Mouse (Mus musculus) Muller cell, postnatal 12 days (primary cell): ENCODE data around the gene Ntrk1.
"Not testable (repeated sequence)": the region's sequence is repeated elsewhere in the genome, so short reads cannot be mapped to it uniquely, and the experiment has no call there.

Source experiments
- DNase-seq: peaks from one replicate; pipeline ENCODE4 v3.0.0-alpha.2; 2015; ENCODE audit errors: inconsistent ontology term

The Ntrk1 gene

GRCm38 (mm10) chr3:87794922-87795325, at the start of gene Ntrk1:
Gene Ntrk1, minus strand, starts transcription at chr3:87795162.
- DNase-seq, result peak; percentile 45

- DNase-seq, result no peak
Observed at GRCm38 (mm10) chr3:87840858-87841257, 45.9 kb upstream of the Ntrk1 start.

GRCm38 (mm10) chr3:87838622-87839021, 43.7 kb upstream of the Ntrk1 start:
- DNase-seq, result peak; percentile 20

- DNase-seq, result no peak
Observed at GRCm38 (mm10) chr3:87833482-87833881, 38.5 kb upstream of the Ntrk1 start.

GRCm38 (mm10) chr3:87832109-87832859, 37.3 kb upstream of the Ntrk1 start:
- no peak for DNase-seq

GRCm38 (mm10) chr3:87829025-87829424, 34.1 kb upstream of the Ntrk1 start:
- DNase-seq, result no peak

GRCm38 (mm10) chr3:87828435-87828834, 33.5 kb upstream of the Ntrk1 start:
- DNase-seq, result no peak

GRCm38 (mm10) chr3:87824206-87824605, 29.2 kb upstream of the Ntrk1 start, which contains the start of gene Pear1:
Gene Pear1, minus strand, starts transcription at chr3:87824306.
- not testable (repeated sequence) for DNase-seq

GRCm38 (mm10) chr3:87818226-87818625, 23.3 kb upstream of the Ntrk1 start:
- no peak for DNase-seq

GRCm38 (mm10) chr3:87816646-87817093, 21.7 kb upstream of the Ntrk1 start:
- peak; percentile 48 for DNase-seq

- DNase-seq, result no peak
Observed at GRCm38 (mm10) chr3:87816166-87816565, 21.2 kb upstream of the Ntrk1 start.

GRCm38 (mm10) chr3:87812873-87813272, 17.9 kb upstream of the Ntrk1 start:
- DNase-seq, result peak; percentile 27

GRCm38 (mm10) chr3:87812413-87812812, 17.5 kb upstream of the Ntrk1 start:
- no peak for DNase-seq

GRCm38 (mm10) chr3:87811297-87811696, 16.3 kb upstream of the Ntrk1 start:
- no peak for DNase-seq

- peak; percentile 20 for DNase-seq
Observed at GRCm38 (mm10) chr3:87809322-87809962, 14.5 kb upstream of the Ntrk1 start.

GRCm38 (mm10) chr3:87804038-87804677, 9.2 kb upstream of the Ntrk1 start:
- peak; percentile 44 for DNase-seq

- no peak for DNase-seq
Observed at GRCm38 (mm10) chr3:87801681-87802080, 6.7 kb upstream of the Ntrk1 start.

- peak; percentile 63 for DNase-seq
Observed at GRCm38 (mm10) chr3:87796736-87797334, 1.9 kb upstream of the Ntrk1 start, which contains the start of gene Insrr. Gene Insrr, plus strand, starts transcription at chr3:87796951.

GRCm38 (mm10) chr3:87795336-87796277, 645 bp upstream of the Ntrk1 start:
- DNase-seq, result peak; percentile 57

GRCm38 (mm10) chr3:87789768-87790167, 5.2 kb downstream of the Ntrk1 start:
- no peak for DNase-seq

- no peak for DNase-seq
Observed at GRCm38 (mm10) chr3:87789248-87789647, 5.7 kb downstream of the Ntrk1 start.
